Mouse (Mus musculus) lung, embryonic 15.5 days (tissue): ENCODE data around the gene Clec14a. TPM values are rescaled to one million over a fixed set of nuclear protein-coding genes. Genes with fewer than 3 reads are reported as not detected.

ENCODE experiments used
- ATAC-seq: fragments of 200-750 bp; cut with Nextera tagmentation; 2 replicates; pipeline ENCODE4 v1.8.0; 2017; ENCODE audit warnings: moderate number of reproducible peaks, borderline replicate concordance; ENCODE audit not compliant: low FRiP score, low TSS enrichment; ENCODE audit errors: extremely low read depth
- H3K27ac ChIP-seq: fragments of 300-500 bp; sonication (generic); 2 replicates; pipeline ENCODE4 v1.5.1; 2015; ENCODE audit warnings: moderate library complexity, mild to moderate bottlenecking, inconsistent platforms
- H3K27me3 ChIP-seq: fragments of 300-500 bp; sonication (generic); 2 replicates; pipeline ENCODE4 v1.6.1; 2015; ENCODE audit warnings: inconsistent platforms
- H3K36me3 ChIP-seq: fragments of 300-500 bp; sonication (generic); 2 replicates; pipeline ENCODE4 v1.6.1; 2015; ENCODE audit warnings: inconsistent platforms
- H3K4me1 ChIP-seq: fragments of 300-500 bp; sonication (generic); 2 replicates; pipeline ENCODE4 v1.6.1; 2015; ENCODE audit warnings: inconsistent platforms
- H3K4me2 ChIP-seq: fragments of 300-500 bp; sonication (generic); 2 replicates; pipeline ENCODE4 v1.6.1; 2015; ENCODE audit warnings: inconsistent platforms, mild to moderate bottlenecking, moderate library complexity
- H3K4me3 ChIP-seq: fragments of 300-500 bp; sonication (generic); 2 replicates; pipeline ENCODE4 v1.5.1; 2015; ENCODE audit warnings: mild to moderate bottlenecking, inconsistent platforms
- H3K9ac ChIP-seq: fragments of 300-500 bp; sonication (generic); 2 replicates; pipeline ENCODE4 v1.6.1; 2015; ENCODE audit warnings: inconsistent platforms
- H3K9me3 ChIP-seq: fragments of 300-500 bp; sonication (generic); 2 replicates; pipeline ENCODE4 v1.6.1; 2016; ENCODE audit warnings: inconsistent platforms
- WGBS: fragments of 180-500 bp; shearing (Covaris S2); methylation state at CpG from one replicate; pipeline ENCODE4 v1.1.7; 2015; 5-methylcytosine and 5-hydroxymethylcytosine counted together
- polyA plus RNA-seq: library from polyadenylated mRNA; unstranded; fragments of >200 nt; fragmentation: Nextera tagmentation; extraction: Ambion mirVana; gene quantifications from 2 replicates; pipeline ENCODE4 v1.2.1, GENCODE M21; 2015

Gene Clec14a
- polyA plus RNA-seq, 1 experiment from 2014 or later, result 38.6 TPM

- WGBS, result 74% methylated on average over 5 of the region's 5 CpGs
- no peak overlapping the region for H3K9ac ChIP-seq
- no peak for ATAC-seq
- H3K36me3 ChIP-seq, result no peaks in the 10 kb centered on the region
- H3K4me2 ChIP-seq, result no peak overlapping the region
- H3K4me3 ChIP-seq, result no peak overlapping the region
- no peak overlapping the region for H3K27ac ChIP-seq
- no peaks in the 10 kb centered on the region for H3K9me3 ChIP-seq
- no peaks in the 10 kb centered on the region for H3K4me1 ChIP-seq
- H3K27me3 ChIP-seq, result no peaks in the 10 kb centered on the region
These were observed 43.4 kb downstream of the Clec14a start for GRCm38 (mm10) chr12:58225644-58226043.

- H3K36me3 ChIP-seq, result no peaks in the 10 kb centered on the region
- H3K27ac ChIP-seq, result no peak overlapping the region
- H3K9me3 ChIP-seq, result no peaks in the 10 kb centered on the region
- H3K9ac ChIP-seq, result no peak overlapping the region
- H3K4me3 ChIP-seq, result no peak overlapping the region
- WGBS, result 77% methylated on average over 3 of the region's 3 CpGs
- peaks cover 5% of the 10 kb centered on the region for H3K4me1 ChIP-seq
- no peak overlapping the region for H3K4me2 ChIP-seq
- no peak for ATAC-seq
- no peaks in the 10 kb centered on the region for H3K27me3 ChIP-seq
These were observed 50.0 kb downstream of the Clec14a start for GRCm38 (mm10) chr12:58219078-58219477.

GRCm38 (mm10) chr12:58216218-58216617 is 52.9 kb downstream of the Clec14a start:
- 54% methylated on average over 2 of the region's 2 CpGs for WGBS
- Histone ChIP-seq H3K27me3 (peaks cover 26% of the 10 kb centered on the region), H3K36me3 (no peaks in the 10 kb centered on the region), H3K9me3 (no peaks in the 10 kb centered on the region), H3K4me2 (no peak overlapping the region), H3K27ac (no peak overlapping the region), H3K4me3 (no peak overlapping the region), H3K4me1 (peaks cover 27% of the 10 kb centered on the region), H3K9ac (no peak overlapping the region)
- ATAC-seq, result no peak

Other genes starting within 250 kb of the Clec14a start
- gene Sstr1, start 57.5 kb downstream of the Clec14a start, polyA plus RNA-seq, result 0.30 and 0.32 TPM in 2 replicates